Mouse (Mus musculus): ENCODE results near the gene Slc35g3.

GRCm38 (mm10) chr11:69781828-69782227 lies 20.1 kb upstream of the Slc35g3 start:
- TF ChIP-seq CTCF (IDR thresholded peaks at IDR 0.05) (no peak), EP300 (IDR thresholded peaks at IDR 0.05) (no peak)

Data from lung, postnatal 0 days (tissue).